Mouse (Mus musculus) testis, adult 2 months (tissue): ENCODE results near the gene Iqgap2. TPM values are rescaled to one million over a fixed set of nuclear protein-coding genes. Genes with fewer than 3 reads are reported as not detected.

Experiments
- H3K27ac ChIP-seq: fragments of 200-500 bp; 2 replicates; pipeline ENCODE4 v1.5.1; 2012; ENCODE audit warnings: low read depth, low read length; ENCODE audit not compliant: control insufficient read depth, insufficient read depth
- H3K27me3 ChIP-seq: fragments of 200-500 bp; 2 replicates; pipeline ENCODE4 v1.6.1; 2012; ENCODE audit warnings: mild to moderate bottlenecking, low read length, moderate library complexity; ENCODE audit not compliant: control insufficient read depth, insufficient read depth
- H3K36me3 ChIP-seq: fragments of 200-500 bp; 2 replicates; pipeline ENCODE4 v1.6.1; 2012; ENCODE audit warnings: mild to moderate bottlenecking, low read length; ENCODE audit not compliant: control insufficient read depth, insufficient read depth
- H3K4me1 ChIP-seq: fragments of 200-500 bp; 2 replicates; pipeline ENCODE4 v1.6.1; 2012; ENCODE audit warnings: low read length; ENCODE audit not compliant: control insufficient read depth, insufficient read depth
- H3K4me3 ChIP-seq: fragments of 200-500 bp; 2 replicates; pipeline ENCODE4 v1.5.1; 2012; ENCODE audit warnings: low read depth, mild to moderate bottlenecking, low read length, moderate library complexity, mixed read lengths; ENCODE audit not compliant: control insufficient read depth
- CTCF ChIP-seq: fragments of 200-500 bp; IDR thresholded peaks from 2 replicates; pipeline ENCODE4 v1.5.1; 2012; ENCODE audit warnings: low read depth, mild to moderate bottlenecking, inconsistent platforms, low read length, moderate library complexity; ENCODE audit not compliant: control insufficient read depth, insufficient read depth, insufficient replicate concordance
- POLR2A ChIP-seq: fragments of 200-500 bp; IDR thresholded peaks from 2 replicates; pipeline ENCODE4 v1.6.1; 2012; ENCODE audit warnings: low read depth, mild to moderate bottlenecking, inconsistent platforms, low read length, moderate library complexity; ENCODE audit not compliant: control insufficient read depth
- polyA plus RNA-seq: library from polyadenylated mRNA; depleted of rRNA; stranded (reverse); fragments of >200 nt; gene quantifications from 2 replicates; pipeline ENCODE4 v1.2.3, GENCODE M21; 2012

Gene Iqgap2
- polyA plus RNA-seq, 1 experiment, result 2.9 TPM

GRCm38 (mm10) chr13:95797530-95797929 is 94.2 kb downstream of the Iqgap2 start:
- TF ChIP-seq POLR2A (no peak), CTCF (no peak)
- no peaks in the 10 kb centered on the region for H3K4me1 ChIP-seq
- H3K4me3 ChIP-seq, result no peak overlapping the region
- no peaks in the 10 kb centered on the region for H3K27me3 ChIP-seq
- H3K27ac ChIP-seq, result no peak overlapping the region
- no peaks in the 10 kb centered on the region for H3K36me3 ChIP-seq

- no peaks in the 10 kb centered on the region for H3K36me3 ChIP-seq
- H3K27ac ChIP-seq, result no peak overlapping the region
- no peak for TF ChIP-seq POLR2A
- TF ChIP-seq CTCF, result no peak
- H3K4me1 ChIP-seq, result no peaks in the 10 kb centered on the region
- H3K4me3 ChIP-seq, result no peak overlapping the region
- no peaks in the 10 kb centered on the region for H3K27me3 ChIP-seq
Measured at GRCm38 (mm10) chr13:95794346-95794745, 97.4 kb downstream of the Iqgap2 start.

- Histone ChIP-seq H3K27ac (no peak overlapping the region), H3K4me3 (no peak overlapping the region), H3K4me1 (no peaks in the 10 kb centered on the region), H3K27me3 (no peaks in the 10 kb centered on the region), H3K36me3 (no peaks in the 10 kb centered on the region)
- TF ChIP-seq POLR2A (no peak), CTCF (no peak)
Measured at GRCm38 (mm10) chr13:95790883-95791282, 100.8 kb downstream of the Iqgap2 start.

- no peaks in the 10 kb centered on the region for H3K27me3 ChIP-seq
- TF ChIP-seq CTCF (no peak), POLR2A (no peak)
- no peak overlapping the region for H3K27ac ChIP-seq
- no peak overlapping the region for H3K4me3 ChIP-seq
- no peaks in the 10 kb centered on the region for H3K36me3 ChIP-seq
- no peaks in the 10 kb centered on the region for H3K4me1 ChIP-seq
Measured at GRCm38 (mm10) chr13:95788631-95789376, 102.9 kb downstream of the Iqgap2 start.

- Histone ChIP-seq H3K4me1 (peaks cover 2% of the 10 kb centered on the region; the same call in 1 of the 2 replicates), H3K27ac (no peak overlapping the region)
Measured at GRCm38 (mm10) chr13:95782969-95783332, 108.8 kb downstream of the Iqgap2 start.

GRCm38 (mm10) chr13:95782311-95782968 is 109.3 kb downstream of the Iqgap2 start:
- Histone ChIP-seq H3K4me1 (peaks cover 2% of the 10 kb centered on the region; the same call in 1 of the 2 replicates), H3K36me3 (no peaks in the 10 kb centered on the region), H3K4me3 (no peak overlapping the region), H3K27me3 (no peaks in the 10 kb centered on the region), H3K27ac (no peak overlapping the region)
- no peak for TF ChIP-seq CTCF
- no peak for TF ChIP-seq POLR2A

More at GRCm38 (mm10) chr13:95782969-95783332, 108.8 kb downstream of the Iqgap2 start:
- H3K36me3 ChIP-seq, result no peaks in the 10 kb centered on the region
- TF ChIP-seq CTCF (no peak), POLR2A (no peak)
- H3K4me3 ChIP-seq, result no peak overlapping the region
- H3K27me3 ChIP-seq, result no peaks in the 10 kb centered on the region

- Histone ChIP-seq H3K4me1 (peaks cover 2% of the 10 kb centered on the region; the same call in 1 of the 2 replicates), H3K36me3 (no peaks in the 10 kb centered on the region), H3K27ac (no peak overlapping the region), H3K4me3 (no peak overlapping the region), H3K27me3 (no peaks in the 10 kb centered on the region)
- TF ChIP-seq CTCF (no peak), POLR2A (no peak)
Measured at GRCm38 (mm10) chr13:95780038-95780437, 111.7 kb downstream of the Iqgap2 start.

GRCm38 (mm10) chr13:95779261-95779660 is 112.5 kb downstream of the Iqgap2 start:
- TF ChIP-seq CTCF, result no peak
- no peak for TF ChIP-seq POLR2A
- Histone ChIP-seq H3K27me3 (no peaks in the 10 kb centered on the region), H3K4me3 (no peak overlapping the region), H3K4me1 (peaks cover 2% of the 10 kb centered on the region; the same call in 1 of the 2 replicates), H3K27ac (no peak overlapping the region), H3K36me3 (no peaks in the 10 kb centered on the region)
